Mouse (Mus musculus) CD4-positive helper T cell, adult 2 months (primary cell): Measurements from ENCODE around the gene Zdhhc6.

Source experiments
- DNase-seq: peaks from one replicate; pipeline ENCODE4 v3.0.0-alpha.2; 2012; ENCODE audit warnings: low read depth, missing footprints, low spot score

Gene Zdhhc6

DNA sequence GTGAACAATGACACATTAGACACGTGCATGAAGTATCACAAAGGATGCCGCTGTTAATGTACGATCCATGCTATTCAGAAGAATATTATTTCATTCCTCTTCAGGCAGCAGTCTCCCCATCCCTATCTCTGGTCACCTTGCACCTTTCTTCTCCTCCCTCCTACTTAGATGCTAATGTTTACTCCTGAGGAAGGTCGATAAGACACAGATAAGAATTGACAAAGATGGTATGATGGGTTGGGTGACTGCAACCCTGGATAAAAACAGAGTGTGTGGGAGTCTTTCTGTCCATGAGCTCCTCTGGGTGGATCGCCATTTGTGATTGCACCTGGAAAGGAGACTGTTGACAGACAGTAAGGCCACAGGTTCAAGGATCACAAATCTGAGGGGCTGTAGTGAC lies 57.3 kb downstream of the Zdhhc6 start:
- DNase-seq = no peak

DNA sequence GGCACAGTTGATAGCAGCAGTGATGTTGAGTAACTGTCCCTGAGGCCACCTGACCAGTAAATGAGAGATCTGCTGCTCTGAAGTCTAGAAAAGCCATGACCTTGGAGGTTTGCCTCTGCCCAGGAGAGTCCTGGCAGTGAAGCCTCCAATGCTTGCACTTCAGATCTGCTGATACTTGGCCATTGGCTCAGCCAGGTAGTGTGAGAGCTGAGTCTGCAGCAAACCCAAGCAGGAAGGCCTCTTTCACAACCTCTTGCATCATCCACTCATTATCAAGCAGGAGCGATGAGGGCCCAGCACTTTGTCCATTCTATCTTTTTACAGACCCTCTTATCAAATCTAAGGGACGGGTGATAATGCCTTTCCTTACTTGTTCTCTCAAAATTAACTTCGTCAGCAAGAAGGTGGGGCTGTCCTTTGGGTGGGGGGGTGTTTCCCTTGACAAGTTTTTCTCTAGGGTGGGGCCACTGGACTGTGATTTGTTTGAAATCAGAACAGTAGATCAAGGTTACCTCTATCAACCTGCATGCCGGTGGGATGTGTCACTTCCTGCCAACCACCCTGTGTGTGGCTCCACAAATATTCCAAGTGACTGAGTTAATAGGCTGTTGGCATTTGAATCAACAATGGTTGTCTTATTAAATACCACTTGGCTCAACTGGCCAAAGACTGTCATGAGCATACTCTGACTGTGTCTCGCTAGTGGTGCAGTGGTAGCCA lies 58.0 kb downstream of the Zdhhc6 start:
- DNase-seq = no peak

DNA sequence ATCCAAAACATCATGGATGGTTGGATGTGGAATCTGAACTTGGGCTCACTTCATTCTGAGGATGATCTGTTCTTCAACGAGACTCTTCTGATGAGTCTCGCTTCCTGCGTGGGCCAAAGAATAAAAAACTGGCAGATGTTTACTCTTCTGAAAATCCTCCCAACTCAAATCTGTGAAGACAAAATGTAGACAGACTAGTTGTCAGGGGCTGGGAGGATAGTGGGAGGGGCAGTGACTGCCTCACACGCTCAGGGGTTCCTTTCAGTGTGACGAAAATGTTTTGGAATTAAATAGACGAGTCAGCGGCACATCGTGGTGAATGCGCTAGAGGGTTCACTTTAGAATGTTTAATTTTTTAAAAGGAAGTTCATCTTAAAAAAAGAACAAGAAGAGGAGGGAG lies 59.7 kb downstream of the Zdhhc6 start:
- DNase-seq = peak; percentile 24

DNA sequence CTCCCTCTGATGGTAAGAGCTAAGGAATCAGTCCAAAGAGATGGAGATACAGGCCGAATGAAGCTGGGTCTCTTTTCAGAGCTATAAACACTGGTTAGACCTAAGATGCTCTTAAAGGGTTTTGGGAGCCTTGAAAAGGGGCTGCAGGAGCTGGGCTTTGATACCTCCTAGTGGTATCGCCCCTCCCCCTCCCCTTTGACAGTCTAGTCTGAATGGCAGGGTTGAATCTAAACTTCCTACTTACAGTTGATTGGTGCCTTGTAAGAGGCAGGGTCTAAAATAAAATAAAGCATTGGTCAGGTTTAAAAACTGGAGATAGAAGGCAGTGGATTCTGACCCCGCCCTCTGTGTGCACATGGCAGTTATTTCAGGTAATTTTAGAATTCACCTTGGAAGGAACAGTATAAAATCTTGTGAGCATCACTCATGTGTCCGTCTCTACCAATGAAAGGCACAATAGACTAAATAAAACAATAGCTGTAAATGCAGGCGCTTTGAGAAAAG lies 61.3 kb downstream of the Zdhhc6 start:
- DNase-seq = peak; percentile 75

DNA sequence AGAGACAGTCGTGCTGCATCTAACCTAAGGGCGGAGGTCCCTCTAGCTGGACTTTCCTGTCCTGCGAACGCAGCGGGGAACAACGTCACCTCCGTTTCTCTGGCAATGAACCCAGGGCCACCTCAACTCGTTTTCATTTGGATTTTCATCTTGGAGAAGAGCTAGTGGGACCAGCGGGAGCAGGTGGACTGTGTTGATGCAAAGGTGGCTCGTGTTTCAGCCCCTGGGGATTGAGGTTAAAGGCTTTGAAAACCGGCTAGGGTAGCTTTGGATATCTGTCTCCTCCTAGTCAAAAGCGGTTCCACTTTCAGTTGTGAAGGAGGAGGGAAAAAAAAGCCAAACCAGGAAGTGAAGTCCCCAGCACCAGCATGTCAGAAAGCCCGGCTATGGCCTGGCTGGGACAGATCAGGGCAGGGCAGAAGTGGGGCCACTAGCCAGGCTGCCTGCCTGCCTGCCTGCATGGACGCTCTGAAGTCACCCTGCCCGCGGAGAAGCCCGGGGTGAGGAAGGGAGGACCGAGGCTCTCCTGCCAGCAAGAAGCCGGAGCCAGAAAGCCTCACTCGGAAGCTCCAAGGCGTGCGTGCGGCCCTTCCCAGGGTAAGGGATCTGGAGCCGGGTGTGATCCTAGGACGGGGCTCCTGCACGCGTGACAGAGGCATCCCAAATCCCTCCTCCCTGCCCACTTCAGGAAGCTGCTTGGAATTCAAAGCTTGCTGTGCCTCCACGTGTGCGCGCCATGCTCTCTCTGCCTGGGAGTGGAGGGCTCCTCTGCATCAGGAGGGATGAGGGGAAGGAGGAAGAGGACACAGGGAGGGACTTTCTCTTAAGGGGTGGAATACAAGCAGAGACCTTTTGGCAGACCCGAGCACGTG lies 62.0 kb downstream of the Zdhhc6 start:
- DNase-seq = peak; percentile 81

DNA sequence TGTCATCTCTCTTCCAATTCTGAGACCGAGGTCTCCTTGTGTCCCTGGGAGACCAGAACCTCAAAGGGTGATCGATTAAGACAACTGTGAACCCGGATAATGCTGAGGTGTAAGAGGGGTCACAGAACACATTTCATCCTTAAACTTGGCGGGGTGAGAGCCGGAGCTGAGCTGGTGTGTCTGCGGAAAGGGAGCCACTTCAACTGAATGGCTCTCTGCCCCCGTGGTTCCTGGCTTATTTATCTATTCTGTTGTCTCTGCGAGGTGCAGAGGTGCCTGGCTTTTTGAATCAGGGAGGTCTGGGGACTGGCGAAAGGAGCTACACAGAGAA lies 62.6 kb downstream of the Zdhhc6 start:
- DNase-seq = no peak

DNA sequence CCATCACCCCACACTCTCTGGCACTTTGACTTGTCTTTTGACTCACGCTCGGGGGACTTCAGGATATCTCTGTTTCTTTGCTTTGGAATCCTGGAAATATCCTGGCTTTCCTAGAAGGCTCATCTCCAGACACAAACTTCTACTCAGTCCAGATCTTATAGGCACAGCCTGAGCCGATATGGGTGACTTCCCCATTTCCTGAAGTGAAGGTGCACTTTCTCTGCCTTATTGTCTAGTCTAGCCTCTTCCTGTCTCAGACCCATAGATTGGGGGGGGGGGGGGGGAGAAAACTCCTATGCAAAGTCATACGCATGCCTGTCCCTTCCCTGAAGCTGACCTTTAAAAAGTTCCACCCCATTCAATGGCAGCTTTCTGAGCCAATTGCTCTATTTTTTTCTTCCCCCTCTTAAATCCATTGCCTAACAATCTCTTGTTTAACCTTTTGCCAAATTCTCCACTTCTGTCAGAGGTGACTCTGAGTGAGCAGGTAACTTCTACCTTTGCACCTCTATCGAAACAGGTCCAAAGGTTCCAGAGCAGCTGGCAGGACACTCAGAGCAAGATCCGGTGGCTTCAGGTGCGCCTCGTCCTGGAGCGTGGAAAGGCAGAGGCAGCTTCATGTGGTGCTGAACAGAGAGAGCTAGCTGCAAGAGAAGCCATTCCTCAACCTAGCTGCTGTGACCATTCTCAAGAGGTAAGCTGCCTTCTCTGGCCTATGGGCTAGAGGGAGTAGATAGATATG lies 64.3 kb downstream of the Zdhhc6 start, which contains the start of gene Acsl5:
Gene Acsl5 (plus strand): TSS at position 556 of the 742 bp plus-strand sequence.
- no peak for DNase-seq

DNA sequence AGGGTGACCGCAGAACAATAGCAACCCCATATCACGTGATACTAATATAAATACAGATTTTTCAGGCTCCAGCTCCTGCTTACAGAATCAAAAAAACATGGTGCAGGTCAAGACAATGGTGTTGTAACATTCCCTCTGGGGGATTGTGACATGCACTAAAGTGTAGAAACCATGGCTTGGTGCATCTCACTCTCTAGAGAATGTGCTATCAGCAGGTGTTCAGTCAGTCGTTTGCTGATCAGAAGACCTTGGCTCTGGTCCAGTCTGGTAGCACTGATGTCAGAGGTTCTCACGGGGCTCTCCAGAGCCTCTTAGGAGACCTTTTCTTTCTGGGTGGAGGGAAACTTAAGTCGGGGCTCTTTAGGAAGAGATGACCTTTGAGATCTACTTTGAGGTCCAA lies 65.4 kb downstream of the Zdhhc6 start:
- no peak for DNase-seq

DNA sequence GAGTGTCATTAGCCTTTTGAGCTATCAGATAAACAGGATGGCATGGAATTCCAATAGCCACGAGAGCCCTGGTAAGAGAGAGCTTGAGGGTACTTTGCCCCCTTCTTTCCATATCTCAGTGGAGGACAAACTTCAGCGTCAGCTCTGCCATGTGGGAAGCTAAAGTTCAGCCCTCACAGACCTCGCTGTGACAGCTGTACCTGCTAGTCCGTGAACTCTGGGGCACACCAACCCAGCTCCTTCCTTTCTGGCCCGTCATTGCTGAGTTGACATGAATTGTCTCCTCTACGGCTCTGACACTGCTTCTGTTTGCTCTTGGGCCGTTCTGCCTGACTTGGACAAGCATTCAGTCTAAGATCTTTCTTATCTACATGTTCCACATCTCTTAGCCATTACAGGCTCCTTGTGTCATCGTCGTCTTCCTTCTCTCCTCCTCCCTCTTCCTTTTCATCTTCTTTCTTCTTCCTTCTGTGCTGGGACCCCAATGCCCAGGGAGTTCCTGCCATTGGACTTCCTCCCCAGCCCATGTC lies 67.8 kb downstream of the Zdhhc6 start:
- DNase-seq = no peak

DNA sequence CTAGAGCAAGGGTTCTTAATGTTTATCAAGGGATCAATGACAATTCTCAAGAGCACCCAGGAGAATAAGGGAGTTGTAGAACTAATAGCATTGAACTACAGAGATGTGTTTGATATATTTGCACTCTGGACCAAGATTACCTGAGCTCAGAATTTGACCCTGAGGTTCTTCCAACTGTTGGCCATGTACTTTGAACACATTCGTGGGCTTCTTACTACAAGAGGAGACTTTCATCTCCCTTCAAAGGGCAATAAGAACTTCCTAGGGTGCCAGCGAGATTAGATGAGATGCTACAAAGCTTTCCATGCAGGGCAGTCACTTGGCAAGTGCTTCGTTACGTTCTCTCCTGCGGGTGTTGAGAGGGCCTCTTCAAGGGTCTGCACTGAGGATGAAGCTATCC lies 68.3 kb downstream of the Zdhhc6 start:
- no peak for DNase-seq

DNA sequence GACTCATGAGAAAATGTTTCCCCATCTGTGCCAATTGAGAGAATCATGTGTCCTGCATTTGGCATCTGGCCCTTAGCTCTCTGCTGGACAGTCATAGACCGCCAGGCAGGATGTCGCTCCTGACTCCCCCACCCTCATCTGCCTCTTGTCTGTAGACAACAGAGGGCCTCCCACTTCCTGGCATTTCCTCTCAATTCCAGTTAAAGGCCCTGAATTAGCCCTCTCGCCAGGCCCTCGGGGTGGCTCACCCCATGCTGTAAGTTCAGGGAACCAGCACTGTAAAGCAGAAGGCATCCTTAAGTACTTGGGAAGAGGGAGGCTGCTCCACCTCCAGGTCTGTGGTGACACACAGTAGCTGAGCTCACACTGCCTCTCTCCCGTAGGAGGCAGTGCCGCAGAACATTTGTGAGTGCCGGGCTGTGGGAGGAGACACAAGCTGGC lies 71.0 kb downstream of the Zdhhc6 start:
- no peak for DNase-seq

DNA sequence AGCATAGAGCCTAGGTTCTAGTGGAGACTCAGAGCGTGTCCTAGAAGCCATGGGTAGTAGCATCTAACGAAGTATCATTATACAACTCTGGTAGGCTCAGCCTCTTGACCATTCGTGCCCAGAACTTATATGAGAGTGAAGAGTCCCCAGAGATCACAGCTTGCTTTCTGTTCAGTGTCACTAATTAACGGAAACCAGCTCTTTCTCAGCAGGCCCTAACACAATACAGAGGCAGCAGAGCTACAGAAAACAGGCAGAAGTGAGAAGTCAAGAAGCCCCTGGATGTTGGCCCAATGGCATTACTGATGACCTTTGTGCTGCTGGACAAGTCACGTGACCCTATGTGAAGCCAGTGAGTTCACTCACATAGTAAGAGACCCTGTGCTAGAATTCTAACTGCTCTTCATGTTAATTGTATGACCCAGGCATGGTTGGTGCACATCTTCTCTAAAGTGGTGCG lies 74.6 kb downstream of the Zdhhc6 start, which contains the start of gene Gucy2g:
Gene Gucy2g (minus strand): TSS at position 51 of the 460 bp plus-strand sequence.
- no peak for DNase-seq

DNA sequence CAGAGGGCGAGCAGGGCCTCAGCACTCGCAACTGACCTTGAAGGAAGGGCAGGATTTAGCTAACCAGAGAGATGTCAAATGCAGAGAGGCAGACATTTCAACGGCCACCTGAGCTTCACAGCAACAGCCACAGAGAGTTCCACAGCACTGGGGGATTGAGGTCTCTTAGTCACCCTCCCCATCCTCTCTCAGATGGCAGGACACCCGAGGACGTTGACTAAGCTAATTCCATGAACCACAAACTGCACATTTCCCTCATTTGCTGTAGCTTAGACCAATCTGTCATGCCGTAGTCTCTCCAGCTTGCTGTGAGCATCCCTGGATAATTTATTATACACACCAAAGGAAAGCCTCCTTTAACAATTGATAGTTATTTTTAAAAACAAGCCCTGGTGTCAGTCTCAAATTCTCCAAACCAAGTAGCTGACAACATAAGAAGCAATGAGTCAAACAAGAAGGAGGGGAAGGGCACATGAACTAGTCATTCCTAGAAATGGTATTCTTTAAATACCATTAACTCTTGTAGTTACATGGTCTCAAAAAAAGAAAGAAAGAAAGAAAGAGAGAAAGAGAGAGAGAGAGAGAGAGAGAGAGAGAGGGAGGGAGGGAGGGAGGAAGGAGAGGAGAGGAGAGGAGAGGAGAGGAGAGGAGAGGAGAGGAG lies 75.9 kb downstream of the Zdhhc6 start:
- DNase-seq = no peak

DNA sequence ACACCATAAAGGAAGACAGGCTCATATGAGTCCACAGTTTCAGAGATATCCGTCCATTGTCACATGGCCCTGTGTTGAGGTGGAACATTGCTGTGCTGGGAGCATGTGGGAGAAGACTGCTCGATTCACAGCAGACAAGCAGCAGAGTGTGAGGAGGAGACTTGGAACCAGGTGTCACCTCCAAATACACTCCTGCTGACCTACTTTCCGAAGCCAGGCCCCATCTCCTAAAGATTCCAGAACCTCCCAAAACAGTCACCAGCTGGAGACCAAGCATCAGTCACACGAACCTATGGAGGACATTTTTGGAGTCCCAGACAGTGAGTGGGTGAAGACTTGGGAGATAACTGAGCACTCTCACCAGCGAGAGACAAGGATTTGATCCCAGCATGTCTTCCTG lies 79.3 kb downstream of the Zdhhc6 start:
- no peak for DNase-seq

DNA sequence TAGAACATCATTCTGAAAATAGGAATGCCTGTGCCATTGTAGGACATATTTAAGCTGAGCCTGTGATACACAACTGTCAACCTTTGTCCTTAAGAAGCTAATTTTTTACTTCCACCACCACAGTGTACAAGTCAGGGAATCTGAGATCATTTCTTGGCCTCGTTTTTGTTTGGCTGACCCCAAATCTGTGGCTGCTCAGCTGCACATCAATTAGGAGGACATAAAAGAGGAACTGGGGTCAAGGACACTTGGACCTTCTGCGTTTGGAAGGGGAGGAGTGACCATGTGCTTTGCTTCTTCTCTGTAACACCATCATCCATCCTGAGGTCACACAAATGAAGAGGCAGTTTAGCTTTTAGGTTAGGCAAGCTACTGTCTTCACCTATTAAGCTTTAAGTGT lies 79.8 kb downstream of the Zdhhc6 start:
- no peak for DNase-seq

DNA sequence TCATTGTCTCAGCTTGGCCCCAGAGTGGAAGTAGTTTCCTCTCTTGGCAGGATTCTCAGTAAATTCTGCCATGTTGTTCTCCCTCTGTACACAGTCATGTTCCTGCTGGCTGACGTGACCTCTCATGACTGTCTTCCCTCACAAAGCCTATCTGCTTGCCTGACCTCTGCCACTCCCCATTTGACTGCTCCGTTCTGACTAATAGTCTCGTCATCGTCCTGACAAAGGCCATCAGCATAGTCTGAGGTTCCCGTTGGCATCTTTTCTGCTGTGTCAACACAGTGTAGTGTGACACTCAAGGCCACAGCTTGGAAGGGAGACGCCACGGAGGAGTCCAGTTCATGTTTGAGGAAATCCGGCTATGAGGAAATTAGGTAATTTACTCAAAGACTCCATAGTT lies 83.7 kb downstream of the Zdhhc6 start:
- DNase-seq = no peak

DNA sequence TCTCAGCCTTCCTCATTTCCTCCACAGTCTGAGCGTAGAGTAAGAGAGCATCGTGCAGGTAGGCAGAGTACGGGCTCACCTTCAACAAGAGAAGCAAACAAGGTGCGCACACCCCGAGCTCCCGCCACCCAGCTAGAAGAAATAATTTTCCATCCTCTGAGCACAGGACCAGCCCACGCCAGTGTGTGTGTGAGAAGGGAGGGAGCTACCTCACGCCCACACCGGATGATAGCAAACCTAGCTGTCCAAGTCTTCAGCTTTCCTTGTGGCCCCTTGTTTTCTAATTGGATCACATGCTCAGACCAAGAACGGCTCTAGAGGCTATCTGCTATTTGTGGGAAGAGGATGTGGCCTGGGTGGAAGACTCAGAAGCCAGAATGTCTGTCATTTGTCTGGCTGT lies 84.8 kb downstream of the Zdhhc6 start:
- no peak for DNase-seq

DNA sequence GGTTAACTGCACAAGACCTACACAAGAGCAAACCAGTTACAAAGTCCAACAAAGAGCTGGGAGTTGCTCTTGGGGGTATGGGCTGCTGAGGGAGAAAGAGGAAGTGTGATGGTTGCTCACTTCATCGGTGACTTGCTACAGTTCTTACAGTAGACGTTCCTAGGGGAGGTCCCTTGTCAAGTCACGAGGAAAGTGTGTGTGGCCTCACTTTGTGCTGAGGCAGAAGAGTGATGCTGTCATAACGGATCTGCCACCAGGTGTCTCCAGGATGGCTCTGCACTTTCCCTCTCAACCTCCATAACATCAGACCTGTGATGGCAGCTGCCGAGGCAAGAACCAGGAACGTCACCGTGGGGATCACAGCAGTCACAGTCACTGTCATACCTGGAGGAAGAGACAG lies 88.7 kb downstream of the Zdhhc6 start:
- DNase-seq = no peak

DNA sequence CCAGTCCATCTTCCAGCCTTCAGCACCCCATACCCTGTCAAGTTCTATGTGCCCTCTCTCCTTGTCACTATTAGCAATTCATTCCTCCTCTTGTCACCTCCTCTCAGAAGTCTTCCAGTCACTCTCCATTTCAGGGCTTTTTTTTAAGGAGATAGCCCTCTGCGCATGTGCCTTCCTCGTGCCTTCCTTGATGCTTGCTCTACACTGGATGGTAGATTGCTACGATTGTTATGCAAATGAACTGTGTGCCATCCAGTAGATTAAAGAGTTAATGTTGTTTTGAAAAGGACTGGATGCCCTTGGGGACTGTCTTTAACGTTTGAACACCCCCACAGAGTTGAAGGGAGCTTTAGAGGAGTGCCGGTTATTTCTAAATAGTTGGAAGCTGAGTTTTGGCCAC lies 89.2 kb downstream of the Zdhhc6 start:
- no peak for DNase-seq

DNA sequence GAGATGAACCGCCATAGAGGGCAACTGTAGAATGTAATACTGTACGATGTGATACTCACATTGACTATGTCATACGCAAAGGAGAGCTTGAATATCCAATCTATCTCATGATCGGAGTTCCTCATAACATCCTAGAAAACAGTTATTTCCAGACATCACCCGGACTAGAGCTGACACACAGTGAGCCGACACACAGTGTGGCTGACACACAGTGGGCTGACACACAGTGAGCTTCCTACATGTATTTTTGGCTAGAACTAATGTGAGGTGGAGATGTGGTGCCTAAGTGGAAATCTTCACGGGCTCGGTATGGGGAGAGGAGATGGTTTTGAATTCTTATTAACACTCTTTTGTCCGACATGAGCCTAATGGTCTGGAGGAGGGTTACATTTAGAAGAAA lies 93.6 kb downstream of the Zdhhc6 start:
- no peak for DNase-seq
